Mouse (Mus musculus): ENCODE data around the gene Antxr1.

The Antxr1 gene

GRCm38 (mm10) chr6:87142239-87142638, 193.4 kb downstream of the Antxr1 start:
- no peak for DNase-seq (ENCODE audit: low spot score in 2 of 2)

GRCm38 (mm10) chr6:87139796-87140553, 195.6 kb downstream of the Antxr1 start:
- DNase-seq (ENCODE audit: low spot score in 2 of 2) = no peak

DNA sequence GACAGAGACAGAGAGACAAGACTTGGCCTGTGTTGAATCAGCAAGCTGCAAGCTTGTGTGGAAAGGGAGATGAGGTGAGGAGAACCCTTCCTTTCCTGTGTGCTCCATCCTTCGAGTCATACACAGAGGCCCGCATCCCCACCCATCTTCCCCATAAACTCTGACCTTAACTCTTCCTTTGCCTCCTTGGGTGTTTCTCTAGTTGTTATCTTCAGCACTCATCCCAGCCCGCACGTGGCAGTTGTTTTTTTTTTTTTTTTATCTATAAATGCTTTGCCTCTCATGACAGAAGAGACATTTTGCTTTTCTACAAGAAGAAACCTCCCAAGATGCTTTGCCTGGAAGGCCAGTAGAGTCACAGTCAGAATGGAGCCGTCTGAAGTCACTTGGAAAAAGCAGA, 197.1 kb downstream of the Antxr1 start:
- no peak for DNase-seq (ENCODE audit: low spot score in 2 of 2)

- DNase-seq (ENCODE audit: low spot score in 2 of 2) = no peak
Observed at GRCm38 (mm10) chr6:87133966-87134546, 201.6 kb downstream of the Antxr1 start.

GRCm38 (mm10) chr6:87133520-87133919, 202.1 kb downstream of the Antxr1 start:
- no peak for DNase-seq (ENCODE audit: low spot score in 2 of 2)

GRCm38 (mm10) chr6:87131078-87131477, 204.5 kb downstream of the Antxr1 start:
- no peak for DNase-seq (ENCODE audit: low spot score in 2 of 2)

DNA sequence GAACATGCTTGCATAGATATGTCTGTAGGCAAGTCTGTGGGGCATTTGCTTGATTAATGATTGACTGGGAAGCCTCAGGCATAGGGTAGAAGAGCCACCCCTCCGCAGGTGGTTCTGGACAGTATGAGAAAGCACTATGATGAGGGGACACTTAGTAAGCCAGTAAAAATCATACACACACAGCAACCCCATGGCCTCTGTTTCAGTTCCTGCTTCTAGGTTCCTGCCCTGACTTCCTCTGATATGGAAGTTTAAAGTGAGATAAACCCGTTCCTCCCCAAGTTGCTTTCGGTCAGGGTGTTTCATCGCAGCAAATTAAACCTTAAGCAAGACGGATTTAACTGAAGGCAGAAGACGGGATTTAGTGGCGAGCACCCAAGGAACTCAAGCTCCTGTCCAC, 205.0 kb downstream of the Antxr1 start:
- DNase-seq (ENCODE audit: low spot score in 2 of 2) = no peak

GRCm38 (mm10) chr6:87129861-87130260, 205.8 kb downstream of the Antxr1 start:
- no peak for DNase-seq (ENCODE audit: low spot score in 2 of 2)

DNA sequence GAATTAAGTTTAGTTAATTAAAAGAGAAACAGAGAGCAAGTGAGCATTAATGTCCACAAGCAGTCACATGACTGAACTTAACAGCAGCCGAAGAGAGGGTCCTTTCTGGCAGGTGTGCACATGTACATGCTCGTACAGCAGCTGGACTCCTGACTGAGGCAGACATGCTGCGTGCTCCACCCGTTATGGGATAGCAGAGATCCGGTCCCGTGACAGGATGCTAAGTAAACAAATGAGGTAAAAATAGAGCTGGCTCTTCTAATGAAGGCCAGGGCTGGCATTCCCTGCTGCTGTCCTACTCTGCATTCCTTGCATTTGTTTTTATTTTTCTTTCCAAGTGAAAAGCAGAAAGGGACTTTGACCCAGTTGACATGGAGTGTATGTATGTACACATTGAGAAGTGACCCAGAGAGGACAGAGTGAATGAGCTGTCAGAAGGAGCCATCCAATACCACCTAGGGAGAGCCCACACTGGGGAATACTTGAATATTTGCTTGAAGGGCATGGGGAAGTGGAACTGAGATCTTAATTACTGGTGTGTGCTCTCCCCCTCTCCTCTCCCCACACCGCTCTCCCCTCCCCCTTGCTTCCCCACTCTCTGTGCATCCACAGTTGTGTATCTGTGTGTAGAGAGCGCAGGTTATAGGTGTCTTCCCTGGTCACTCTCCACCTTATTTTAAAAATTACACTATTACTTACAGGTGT, 208.4 kb downstream of the Antxr1 start:
- peak in 1 of 2 experiments; percentile 37 for DNase-seq (ENCODE audit: low spot score in 2 of 2)

DNA sequence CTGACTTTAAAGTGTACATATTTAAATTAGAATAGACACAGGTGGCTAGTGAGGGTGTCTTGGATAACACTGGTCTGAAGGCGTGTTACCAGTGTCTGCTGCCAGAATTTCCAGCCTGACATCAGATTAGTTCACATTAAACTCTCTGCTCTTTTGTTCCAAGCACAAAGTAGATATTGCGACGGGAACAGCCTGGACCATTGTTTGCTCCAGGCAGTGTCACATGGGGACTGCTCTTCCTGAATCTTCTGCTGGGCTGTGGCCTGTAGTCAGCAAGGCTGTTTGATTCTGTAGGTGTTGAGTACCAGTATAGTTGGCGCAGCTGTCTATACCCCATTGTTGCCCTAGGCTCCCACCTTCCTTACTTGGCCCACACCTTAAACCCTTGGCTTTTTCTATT, 211.6 kb downstream of the Antxr1 start:
- no peak for DNase-seq (ENCODE audit: low spot score in 2 of 2)

GRCm38 (mm10) chr6:87123406-87123805, 212.2 kb downstream of the Antxr1 start:
- no peak for DNase-seq (ENCODE audit: low spot score in 2 of 2)

DNA sequence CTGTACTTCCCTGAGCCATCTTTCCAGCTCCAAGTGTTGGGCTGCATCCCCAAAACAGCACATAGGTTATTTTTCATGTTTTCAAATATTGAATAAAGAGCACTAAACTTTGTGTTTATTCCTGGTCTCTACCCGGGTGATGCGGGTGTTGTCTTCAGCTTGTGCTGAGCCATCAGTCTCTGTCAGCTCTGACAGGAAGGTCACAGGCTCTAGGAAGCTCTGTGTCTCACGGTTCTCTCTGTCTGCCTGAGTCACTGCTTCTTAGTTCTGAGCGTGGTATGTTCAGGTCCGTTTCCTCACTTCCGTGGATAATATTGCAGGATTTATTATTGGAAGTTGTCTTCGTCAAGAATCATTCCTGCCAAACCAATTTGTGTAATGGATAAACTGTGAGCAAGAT, 213.7 kb downstream of the Antxr1 start:
- no peak for DNase-seq (ENCODE audit: low spot score in 2 of 2)

DNA sequence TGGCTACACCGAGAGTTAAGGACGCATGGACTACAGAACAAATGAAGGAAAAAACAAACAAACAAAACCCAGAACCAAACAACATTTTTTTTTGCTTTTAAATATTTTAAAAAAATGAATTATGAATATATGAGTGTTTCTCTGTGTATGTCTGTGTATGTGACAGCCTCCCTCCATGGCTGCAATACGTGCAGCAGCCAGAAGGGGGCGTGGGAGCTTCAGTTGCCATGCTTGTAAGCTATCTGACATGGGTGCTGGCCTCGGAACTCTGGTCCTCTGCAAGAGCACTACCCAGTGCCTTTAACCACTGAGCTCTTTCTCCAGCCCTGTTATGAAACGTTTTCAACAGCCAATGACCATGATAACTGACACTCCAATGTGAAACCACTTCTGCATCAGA, 215.0 kb downstream of the Antxr1 start:
- DNase-seq (ENCODE audit: low spot score in 2 of 2) = no peak

- peak in 1 of 2 experiments; percentile 3 for DNase-seq (ENCODE audit: low spot score in 2 of 2)
Observed at GRCm38 (mm10) chr6:87119975-87120374, 215.6 kb downstream of the Antxr1 start.

GRCm38 (mm10) chr6:87119066-87119837, 216.4 kb downstream of the Antxr1 start:
- DNase-seq (ENCODE audit: low spot score in 2 of 2) = peak; percentile 67 to 75

GRCm38 (mm10) chr6:87116596-87116995, 219.0 kb downstream of the Antxr1 start:
- no peak for DNase-seq (ENCODE audit: low spot score in 2 of 2)

GRCm38 (mm10) chr6:87115981-87116380, 219.6 kb downstream of the Antxr1 start:
- no peak for DNase-seq (ENCODE audit: low spot score in 2 of 2)

GRCm38 (mm10) chr6:87112125-87112524, 223.5 kb downstream of the Antxr1 start:
- DNase-seq (ENCODE audit: low spot score in 2 of 2) = no peak

GRCm38 (mm10) chr6:87111493-87111892, 224.1 kb downstream of the Antxr1 start:
- no peak for DNase-seq (ENCODE audit: low spot score in 2 of 2)

- no peak for DNase-seq (ENCODE audit: low spot score in 2 of 2)
Observed at GRCm38 (mm10) chr6:87104123-87104796, 231.4 kb downstream of the Antxr1 start, which contains the start of gene D6Ertd527e. Gene D6Ertd527e (plus strand): TSS chr6:87104746.

GRCm38 (mm10) chr6:87103314-87103713, 232.3 kb downstream of the Antxr1 start:
- DNase-seq (ENCODE audit: low spot score in 2 of 2) = no peak

Data from natural killer cell, adult 2 months (primary cell).